Mouse (Mus musculus): ENCODE results near the gene Plppr1.

The Plppr1 gene

DNA sequence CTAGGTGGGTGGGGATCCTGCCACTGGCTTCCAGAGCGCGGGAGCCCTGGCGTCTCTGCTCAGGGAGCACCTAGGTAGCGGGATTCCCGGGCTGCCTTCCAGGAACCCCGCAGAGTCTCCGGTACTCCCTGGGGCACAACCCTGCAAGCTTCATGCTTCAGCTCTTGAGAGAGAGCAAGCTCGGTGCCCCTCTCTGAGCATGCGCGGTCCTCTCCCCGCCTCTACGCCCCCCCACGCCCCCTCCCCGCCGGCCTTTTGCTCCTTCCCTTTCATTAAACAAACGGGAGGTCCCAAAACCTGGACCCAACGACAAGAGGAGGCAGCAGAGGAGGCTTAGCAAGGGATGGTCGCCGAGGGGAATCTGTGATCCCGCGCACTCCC is at the start of gene Plppr1:
Gene Plppr1 (plus strand): TSS at position 253 of the 381 bp plus-strand sequence.
- DNase-seq (ENCODE audit: low spot score) = peak; percentile 5

GRCm38 (mm10) chr4:49016701-49017100 is 42.4 kb upstream of the Plppr1 start:
- no peak for DNase-seq (ENCODE audit: low spot score)

DNA sequence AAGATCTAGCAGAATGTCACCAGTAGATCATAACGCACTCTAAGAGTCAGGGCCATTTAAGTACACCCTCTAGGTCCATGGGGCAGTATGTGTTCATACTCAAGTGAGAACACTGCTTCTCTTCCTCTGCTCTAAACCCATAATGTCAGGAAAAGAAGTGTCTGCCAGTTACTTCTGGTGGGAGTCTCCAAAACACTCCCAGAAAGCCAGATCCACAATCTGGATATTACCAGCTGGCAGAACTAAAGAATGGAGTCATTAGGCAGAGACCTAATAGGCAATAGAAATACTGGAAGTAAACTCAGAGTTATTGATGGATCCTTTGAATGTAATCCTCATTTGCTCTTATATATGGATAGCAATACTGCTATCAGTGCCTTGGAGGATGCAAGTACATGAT is 35.9 kb upstream of the Plppr1 start:
- DNase-seq (ENCODE audit: low spot score) = no peak

- DNase-seq (ENCODE audit: low spot score) = no peak
Observed at GRCm38 (mm10) chr4:49038311-49038710, 20.8 kb upstream of the Plppr1 start.

DNA sequence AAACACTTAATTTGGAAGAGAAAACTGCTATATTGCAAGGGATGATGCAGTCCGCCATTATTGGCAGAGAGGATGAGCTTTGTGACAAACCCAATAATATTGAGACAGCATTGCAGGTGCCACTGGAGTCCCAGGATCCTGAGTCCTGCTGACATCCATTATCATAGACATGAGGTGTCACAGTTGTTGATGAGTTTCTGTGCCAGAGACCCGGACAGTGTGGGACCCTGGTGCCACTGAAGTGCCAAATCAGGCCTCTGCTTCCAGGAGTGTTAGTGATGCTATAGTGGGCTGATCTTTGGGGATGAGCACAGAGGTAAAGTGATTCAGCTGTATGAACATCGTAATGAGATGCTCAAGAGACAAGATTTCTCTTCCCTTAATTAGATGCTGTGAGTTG is 19.2 kb upstream of the Plppr1 start:
- DNase-seq (ENCODE audit: low spot score) = no peak

GRCm38 (mm10) chr4:49041655-49042054 is 17.4 kb upstream of the Plppr1 start:
- no peak for DNase-seq (ENCODE audit: low spot score)

DNA sequence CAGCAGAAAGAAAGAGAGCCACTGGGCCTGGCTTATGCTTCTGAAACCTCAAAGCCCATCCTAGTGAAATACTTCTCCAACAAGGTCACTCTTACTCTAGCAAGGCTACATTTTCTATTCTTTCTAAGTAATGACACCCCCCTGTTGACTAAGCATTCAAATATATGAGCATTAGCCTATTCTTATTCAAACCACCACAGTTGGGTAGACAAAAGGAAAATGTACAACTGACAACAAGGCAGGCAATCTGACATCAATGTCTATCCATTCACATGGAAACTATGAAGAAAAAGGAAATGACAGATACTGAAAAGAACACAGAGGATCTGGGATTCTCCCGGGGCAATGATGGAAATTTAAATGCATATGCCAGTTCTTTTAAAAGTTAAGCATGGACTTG is 8.4 kb upstream of the Plppr1 start:
- DNase-seq (ENCODE audit: low spot score) = no peak

DNA sequence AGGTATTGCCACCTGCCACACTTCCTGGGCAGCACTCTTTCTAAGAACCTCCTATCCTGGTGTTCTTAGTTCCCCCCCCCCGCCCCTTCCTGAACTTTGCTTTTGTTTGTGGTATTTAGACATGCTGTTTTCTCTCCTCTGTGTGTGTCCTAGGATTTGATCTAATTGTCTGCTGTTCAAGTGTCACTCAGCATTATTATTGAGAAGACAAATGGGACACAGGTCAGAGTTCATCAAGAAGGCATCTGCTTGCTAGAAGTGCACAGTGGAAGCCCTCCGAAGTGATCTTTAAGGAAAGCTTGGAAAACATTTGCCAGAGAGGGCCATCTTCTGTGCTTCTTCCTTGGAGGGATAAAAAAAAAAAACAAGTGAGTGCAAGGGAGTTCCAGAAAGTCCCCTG is 1.2 kb upstream of the Plppr1 start:
- DNase-seq (ENCODE audit: low spot score) = no peak

DNA sequence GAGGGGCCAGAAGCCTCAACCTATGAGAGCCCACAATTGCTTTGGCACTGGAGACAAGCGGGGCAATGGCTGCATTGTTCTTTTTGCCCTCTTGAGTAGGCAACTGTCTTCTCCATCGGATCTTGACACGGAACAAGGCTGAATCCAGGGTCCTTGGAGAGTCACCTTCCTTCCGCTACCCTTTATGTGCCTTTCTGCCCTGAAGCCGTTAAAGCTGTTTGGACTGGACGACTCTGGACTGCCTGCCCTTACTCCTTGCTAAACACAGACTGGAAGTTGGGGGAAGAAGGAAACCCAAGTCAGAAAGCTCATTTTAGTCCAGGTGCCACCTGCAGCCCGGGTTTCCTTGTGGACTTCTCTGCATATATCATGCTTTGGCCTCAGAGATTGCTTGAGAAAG is 516 bp upstream of the Plppr1 start:
- no peak for DNase-seq (ENCODE audit: low spot score)

DNA sequence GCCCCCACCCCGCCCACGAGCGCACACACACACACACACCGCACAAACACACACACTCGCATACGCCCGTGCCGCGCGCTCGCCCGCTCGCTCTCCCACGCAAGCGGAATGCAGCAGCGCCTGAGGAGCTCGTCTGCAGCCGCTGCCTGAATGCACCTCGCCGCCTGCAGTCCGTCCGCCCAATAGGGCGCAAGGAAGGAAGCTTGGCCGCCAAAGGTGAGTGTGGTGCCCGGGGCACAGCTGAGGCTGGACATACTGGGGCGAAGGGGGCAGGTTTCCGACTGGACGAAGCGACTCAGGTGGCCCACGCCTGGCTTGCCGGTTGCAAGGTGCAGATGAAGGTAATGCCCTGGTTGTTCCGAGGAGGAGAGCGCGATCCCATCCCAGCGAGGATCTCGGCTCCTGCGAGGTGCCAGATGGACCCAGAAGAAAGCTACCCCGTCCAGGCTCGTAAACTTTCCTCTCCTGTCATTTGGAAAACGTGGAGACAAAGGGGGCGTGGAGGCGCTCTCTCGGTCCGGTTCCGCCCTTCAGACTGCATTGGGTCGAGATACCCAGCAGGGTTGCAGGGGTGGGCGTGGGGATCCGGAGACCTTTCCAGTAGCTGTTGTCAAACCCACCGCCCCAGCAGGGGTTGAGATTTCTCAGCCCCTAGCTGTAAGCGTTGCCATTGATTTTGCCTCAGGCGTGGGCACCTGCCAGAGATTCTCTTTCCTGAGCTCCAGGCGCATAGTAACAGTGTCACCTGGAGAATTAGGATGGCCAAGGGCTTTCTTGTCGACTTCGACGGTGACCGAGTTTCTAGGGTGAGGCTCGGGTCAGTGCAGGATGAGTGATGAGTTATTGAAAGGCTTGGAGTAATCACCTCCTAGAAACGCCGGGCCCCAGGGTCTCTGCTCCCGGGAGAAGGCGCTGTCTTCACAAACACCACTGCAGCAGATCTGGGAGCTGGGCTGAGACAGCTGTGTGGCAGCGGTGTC is 619 bp downstream of the Plppr1 start:
- DNase-seq (ENCODE audit: low spot score) = peak; percentile 17

DNA sequence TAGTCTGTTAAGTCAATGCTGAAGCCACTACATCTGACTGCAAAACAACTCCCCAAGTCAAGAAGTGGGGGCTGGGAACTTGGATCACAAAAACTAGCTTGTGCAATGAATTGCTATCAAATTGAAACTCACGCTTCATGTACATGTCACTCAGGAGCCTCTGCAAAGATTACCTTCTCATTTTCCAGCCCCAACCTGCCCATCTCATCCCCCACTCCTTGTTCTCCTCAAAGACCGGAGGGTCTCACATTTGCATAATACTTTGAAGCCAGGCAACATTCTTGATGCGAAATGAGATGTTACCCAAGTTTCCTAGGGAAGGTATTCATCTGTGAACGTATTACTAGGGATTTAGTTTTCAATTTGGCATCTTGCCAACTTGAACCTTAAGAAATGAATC is 10.4 kb downstream of the Plppr1 start:
- no peak for DNase-seq (ENCODE audit: low spot score)

DNA sequence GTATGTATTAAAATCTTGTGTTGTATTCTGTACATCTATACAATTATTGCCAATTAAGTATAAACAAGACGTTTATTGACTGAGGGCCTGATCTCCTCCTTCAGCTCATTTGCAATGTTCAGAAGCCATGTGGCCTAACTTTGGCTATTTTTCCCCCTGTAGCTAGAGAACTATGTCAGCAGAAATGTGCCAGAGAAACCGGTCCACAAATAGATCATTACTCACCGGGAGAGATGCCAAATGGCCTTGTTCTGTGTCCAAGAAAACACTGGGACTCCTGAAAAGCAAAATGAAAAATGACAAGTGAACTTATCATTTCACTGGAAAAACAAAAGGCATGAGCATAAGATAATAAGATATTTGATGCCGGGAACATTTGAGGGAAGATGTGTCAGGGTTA is 13.8 kb downstream of the Plppr1 start:
- DNase-seq (ENCODE audit: low spot score) = peak; percentile 13

DNA sequence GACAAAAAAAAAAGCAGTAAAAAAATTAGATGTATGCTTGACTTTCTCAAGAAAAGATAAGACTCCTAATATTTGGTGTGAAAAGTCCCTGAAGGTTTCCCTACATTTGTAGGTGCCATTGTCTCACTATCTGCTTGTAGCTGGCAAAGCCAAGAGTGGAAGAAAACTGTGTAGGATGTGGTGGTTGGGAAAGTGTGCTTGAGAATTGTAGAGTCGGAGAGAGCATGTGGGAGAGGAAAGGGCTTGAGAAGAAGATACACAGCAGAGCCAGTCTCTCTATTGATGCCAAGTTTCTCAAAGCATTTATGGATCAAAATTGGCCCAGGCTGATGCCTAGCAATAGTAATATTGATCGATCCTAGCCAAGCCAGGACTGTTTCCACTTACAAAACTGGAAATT is 16.8 kb downstream of the Plppr1 start:
- DNase-seq (ENCODE audit: low spot score) = no peak

DNA sequence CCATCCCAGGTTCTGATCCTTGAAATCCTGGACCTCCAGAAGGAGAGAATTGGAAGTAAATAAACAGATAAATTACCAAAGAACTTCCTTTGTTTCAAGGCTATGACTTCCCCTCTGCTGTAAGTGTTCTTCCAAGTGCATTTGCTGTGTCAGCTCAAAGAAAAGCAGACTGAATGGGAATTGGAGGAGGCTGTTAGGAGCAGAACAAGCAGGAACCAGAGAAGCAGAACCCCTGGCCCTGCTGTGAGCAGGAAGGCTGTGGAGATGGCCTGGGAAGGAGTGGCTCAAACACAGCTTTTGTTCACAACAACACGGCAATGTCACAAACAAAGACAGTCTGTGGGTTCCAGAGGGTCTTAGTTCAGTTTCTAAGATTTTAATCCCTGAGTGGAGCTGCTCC is 20.3 kb downstream of the Plppr1 start:
- DNase-seq (ENCODE audit: low spot score) = no peak

GRCm38 (mm10) chr4:49088205-49088604 is 29.1 kb downstream of the Plppr1 start:
- no peak for DNase-seq (ENCODE audit: low spot score)

DNA sequence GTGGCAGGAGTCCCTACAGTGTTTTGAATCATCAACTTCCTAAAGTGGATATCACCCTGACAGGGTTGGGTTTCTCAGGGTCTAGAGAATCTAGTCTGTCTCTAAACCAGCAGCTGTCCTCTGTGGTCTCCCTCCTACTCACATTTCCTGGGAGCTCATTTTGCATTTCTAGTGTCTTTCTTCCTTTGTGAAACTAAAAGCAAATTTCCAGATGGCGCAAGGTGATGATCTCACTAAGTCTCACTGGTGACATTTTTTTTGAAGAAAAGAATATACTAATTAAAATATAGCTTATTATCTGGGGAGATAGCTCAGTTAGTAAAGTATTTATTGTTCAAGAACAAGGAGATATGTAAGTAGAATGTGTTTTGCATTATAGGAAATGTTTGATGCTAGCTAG is 31.4 kb downstream of the Plppr1 start:
- no peak for DNase-seq (ENCODE audit: low spot score)

- DNase-seq (ENCODE audit: low spot score) = no peak
Observed at GRCm38 (mm10) chr4:49099448-49099847, 40.4 kb downstream of the Plppr1 start.

DNA sequence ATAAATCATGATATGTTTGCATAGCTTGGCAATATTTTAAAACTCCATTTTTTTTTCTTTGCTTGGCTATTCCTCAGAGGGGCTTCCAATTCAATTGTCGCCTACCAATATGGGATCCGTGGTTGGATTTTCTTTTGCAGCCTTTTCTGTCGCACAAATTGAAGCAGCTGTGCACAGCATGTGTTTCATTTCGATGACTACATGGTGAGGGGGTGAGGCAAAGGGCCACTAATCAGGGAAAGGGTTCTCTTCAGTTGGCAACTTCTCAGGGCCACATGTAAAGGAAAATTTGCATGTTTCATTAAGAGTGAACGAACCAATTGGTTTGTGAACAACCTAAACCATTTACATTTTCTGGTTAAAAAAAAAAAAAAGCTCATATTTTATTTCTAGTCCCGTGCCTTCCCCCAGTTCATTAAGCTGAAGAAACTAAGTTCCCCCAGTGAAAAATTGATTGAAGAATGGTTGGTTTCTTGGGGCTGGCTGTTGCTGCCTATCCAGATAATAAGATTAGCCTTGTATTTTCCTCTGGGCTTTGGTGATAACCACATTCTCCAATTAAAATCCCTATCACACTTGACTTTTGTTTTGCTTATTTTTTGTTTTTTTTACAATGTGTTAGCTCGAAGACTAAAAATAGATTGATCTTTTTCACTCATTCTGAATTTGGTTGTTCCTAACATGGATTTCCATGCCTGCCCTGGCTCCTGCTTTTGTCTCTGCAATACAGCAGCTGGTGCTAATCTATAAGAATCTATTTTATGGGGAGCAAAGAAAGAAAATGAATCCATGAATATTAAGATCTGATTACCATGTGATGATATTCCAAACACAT is 43.1 kb downstream of the Plppr1 start:
- no peak for DNase-seq (ENCODE audit: low spot score)

- DNase-seq (ENCODE audit: low spot score) = no peak
Observed at GRCm38 (mm10) chr4:49102769-49103193, 43.7 kb downstream of the Plppr1 start.

DNA sequence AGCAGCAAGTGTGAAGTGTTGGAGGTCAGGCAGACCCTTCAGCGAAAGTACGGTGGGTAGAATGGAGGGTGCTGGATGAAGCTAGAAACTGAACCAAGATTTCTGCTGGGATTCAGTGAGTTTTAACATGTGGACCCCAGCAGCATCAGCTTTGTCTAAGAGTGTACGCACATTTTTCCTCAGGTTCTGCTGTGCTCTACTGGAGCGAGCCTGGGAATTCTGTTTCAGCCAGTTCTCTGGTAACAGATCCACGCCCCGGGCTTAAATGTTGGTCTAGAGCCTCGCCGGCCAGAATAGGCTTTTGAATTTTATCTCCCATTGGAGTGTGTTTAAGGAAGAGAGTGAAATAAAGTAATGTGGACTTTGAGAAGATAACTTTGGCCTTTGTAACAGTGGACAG is 45.8 kb downstream of the Plppr1 start:
- no peak for DNase-seq (ENCODE audit: low spot score)

- DNase-seq (ENCODE audit: low spot score) = no peak
Observed at GRCm38 (mm10) chr4:49107895-49108294, 48.8 kb downstream of the Plppr1 start.

- DNase-seq (ENCODE audit: low spot score) = no peak
Observed at GRCm38 (mm10) chr4:49108371-49108770, 49.3 kb downstream of the Plppr1 start.

DNA sequence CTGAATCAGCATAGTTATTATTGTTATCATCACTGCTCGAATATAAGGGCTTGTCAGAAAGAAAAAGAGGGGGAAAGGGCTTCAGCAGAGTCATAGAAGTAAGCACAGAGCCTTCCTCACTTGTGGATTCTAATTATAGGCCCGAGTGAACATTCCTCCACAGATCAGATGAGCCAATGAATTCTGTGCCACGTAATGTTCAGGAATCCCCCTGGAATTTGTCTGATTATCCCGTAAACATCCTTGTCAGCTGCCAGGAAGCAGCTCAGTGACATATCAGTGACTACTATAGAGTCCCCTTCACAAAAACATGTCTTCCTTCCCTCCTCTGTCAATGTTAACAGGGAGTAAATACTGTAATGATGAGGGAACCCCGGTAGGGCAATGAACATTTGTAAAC is 50.9 kb downstream of the Plppr1 start:
- DNase-seq (ENCODE audit: low spot score) = no peak

All from ovary, postnatal 10 days (tissue).